Mouse (Mus musculus) limb, embryonic 12.5 days (tissue): Measurements from ENCODE around the gene Entpd2. TPM values are rescaled to one million over a fixed set of nuclear protein-coding genes. Genes with fewer than 3 reads are reported as not detected.
A peak's percentile ranks its signal among the peaks of the same experiment; 100 is the strongest.

ENCODE experiments used
- ATAC-seq: fragments of 200-750 bp; cut with Nextera tagmentation; 2 replicates; pipeline ENCODE4 v1.8.0; 2017; ENCODE audit warnings: low read depth, moderate TSS enrichment; ENCODE audit not compliant: insufficient number of reproducible peaks, insufficient read depth, low FRiP score, low TSS enrichment
- H3K27ac ChIP-seq: fragments of 300-500 bp; sonication (generic); 2 replicates; pipeline ENCODE4 v1.5.1; 2016; ENCODE audit warnings: mild to moderate bottlenecking, moderate library complexity
- H3K27me3 ChIP-seq: fragments of 300-500 bp; sonication (generic); 2 replicates; pipeline ENCODE4 v1.6.1; 2016; ENCODE audit warnings: mild to moderate bottlenecking, moderate library complexity
- H3K36me3 ChIP-seq: fragments of 300-500 bp; sonication (generic); 2 replicates; pipeline ENCODE4 v1.6.1; 2016; ENCODE audit warnings: mild to moderate bottlenecking, moderate library complexity
- H3K4me1 ChIP-seq: fragments of 300-500 bp; sonication (generic); replicated peaks from 2 replicates; pipeline ENCODE4 v1.6.1; 2016
- H3K4me2 ChIP-seq: fragments of 300-500 bp; sonication (generic); 2 replicates; pipeline ENCODE4 v1.6.1; 2016; ENCODE audit warnings: mild to moderate bottlenecking, moderate library complexity
- H3K4me3 ChIP-seq: fragments of 300-500 bp; sonication (generic); replicated peaks from 2 replicates; pipeline ENCODE4 v1.5.1; 2016; ENCODE audit warnings: mild to moderate bottlenecking
- H3K9ac ChIP-seq: fragments of 300-500 bp; sonication (generic); replicated peaks from 2 replicates; pipeline ENCODE4 v1.6.1; 2016; ENCODE audit warnings: mild to moderate bottlenecking, moderate library complexity
- H3K9me3 ChIP-seq: fragments of 300-500 bp; sonication (generic); 2 replicates; pipeline ENCODE4 v1.6.1; 2016; ENCODE audit warnings: mild to moderate bottlenecking, moderate library complexity
- WGBS: fragments of 180-500 bp; shearing (Covaris S2); methylation state at CpG from one replicate; pipeline ENCODE4 v1.1.7; 2016; 5-methylcytosine and 5-hydroxymethylcytosine counted together
- polyA plus RNA-seq: library from polyadenylated mRNA; unstranded; fragments of >200 nt; fragmentation: Nextera tagmentation; extraction: Ambion mirVana; gene quantifications from 2 replicates; pipeline ENCODE4 v1.2.1, GENCODE M21; 2016

Gene Entpd2
- polyA plus RNA-seq, 1 experiment from 2014 or later = 0.31 TPM

DNA sequence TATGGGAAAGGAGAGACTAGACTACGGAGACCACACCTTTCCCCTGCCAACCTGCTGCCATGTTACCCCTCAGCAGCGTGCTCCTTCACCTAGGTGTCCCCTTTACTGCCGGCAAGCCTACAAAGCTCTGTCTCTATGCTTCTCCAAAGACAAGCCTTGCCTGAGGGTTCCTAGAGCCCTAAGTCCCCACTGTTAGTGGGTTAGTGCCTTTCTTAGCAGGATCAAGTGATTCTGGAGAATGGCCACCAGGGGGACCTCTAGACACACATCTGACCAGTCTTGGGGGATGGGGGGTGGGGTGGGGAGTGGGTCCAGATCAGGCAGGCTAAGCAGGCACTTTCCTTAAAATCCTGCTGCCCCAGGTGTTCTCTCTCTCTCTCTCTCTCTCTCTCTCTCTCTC lies 26.2 kb downstream of the Entpd2 start:
- ATAC-seq = no peak
- no peak overlapping the region for H3K4me2 ChIP-seq
- H3K4me3 ChIP-seq = no peak overlapping the region
- H3K27me3 ChIP-seq = peaks cover 57% of the 10 kb centered on the region
- no peak overlapping the region for H3K27ac ChIP-seq
- H3K36me3 ChIP-seq = no peaks in the 10 kb centered on the region
- no peak overlapping the region for H3K9ac ChIP-seq
- no peaks in the 10 kb centered on the region for H3K4me1 ChIP-seq
- H3K9me3 ChIP-seq = no peaks in the 10 kb centered on the region
- 17% methylated on average over 3 of the region's 3 CpGs for WGBS

DNA sequence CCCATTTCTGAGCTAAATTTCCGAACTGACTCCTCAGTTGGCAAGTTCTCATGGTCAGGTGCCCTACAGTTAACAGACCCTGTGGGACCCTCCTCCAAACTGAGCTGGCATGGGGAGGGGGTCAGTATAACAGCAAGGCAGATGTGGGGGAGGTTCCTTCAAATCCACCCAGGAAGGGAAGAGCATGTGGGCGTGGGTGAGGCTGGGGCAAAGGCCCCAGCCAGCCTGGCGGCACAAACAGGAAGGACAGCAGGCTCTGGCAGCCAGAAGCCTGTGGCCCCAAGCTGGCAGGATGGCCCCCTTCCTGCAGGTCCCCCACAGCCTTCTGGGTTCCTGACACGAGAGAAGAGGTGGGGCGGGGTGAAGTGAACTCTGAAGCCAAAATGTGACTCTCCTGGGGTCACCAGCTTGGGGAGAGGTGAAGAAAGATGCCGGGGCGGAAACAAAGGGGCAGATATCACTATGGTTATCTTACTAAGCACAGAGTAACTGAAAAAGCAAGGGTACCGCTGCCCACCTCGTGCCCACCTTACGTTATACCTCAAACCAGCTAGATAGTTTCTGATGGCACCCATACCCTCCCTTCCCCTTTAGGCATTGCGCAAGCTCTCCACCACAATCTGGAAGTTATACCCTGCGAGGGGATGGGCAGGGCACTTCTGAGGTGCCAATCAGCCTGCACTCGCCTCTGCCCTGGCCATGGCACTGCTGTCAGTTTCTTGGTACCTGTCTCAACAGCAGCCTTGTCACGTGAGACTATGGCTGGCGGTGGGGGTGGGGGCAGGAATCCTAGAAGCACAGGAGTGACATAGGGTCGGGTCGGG lies 27.1 kb downstream of the Entpd2 start, which contains the start of gene Fut7:
Fut7 (plus strand) TSS at position 681 of the 824 bp plus-strand sequence.
- H3K27ac ChIP-seq = no peak within 1 kb of the TSS
- H3K9me3 ChIP-seq = no peaks in the 10 kb centered on the region
- H3K36me3 ChIP-seq = no peaks in the 10 kb centered on the region
- WGBS = 62% methylated on average over 17 of the region's 17 CpGs
- H3K4me3 ChIP-seq = no peak within 1 kb of the TSS
- peaks cover 57% of the 10 kb centered on the region for H3K27me3 ChIP-seq
- 0 out of 2 replicates have a peak within 1 kb of the TSS, but pooled peaks have one; percentile 2 for H3K9ac ChIP-seq
- no peaks in the 10 kb centered on the region for H3K4me1 ChIP-seq
- no peak within 1 kb of the TSS for H3K4me2 ChIP-seq
- no peak for ATAC-seq

DNA sequence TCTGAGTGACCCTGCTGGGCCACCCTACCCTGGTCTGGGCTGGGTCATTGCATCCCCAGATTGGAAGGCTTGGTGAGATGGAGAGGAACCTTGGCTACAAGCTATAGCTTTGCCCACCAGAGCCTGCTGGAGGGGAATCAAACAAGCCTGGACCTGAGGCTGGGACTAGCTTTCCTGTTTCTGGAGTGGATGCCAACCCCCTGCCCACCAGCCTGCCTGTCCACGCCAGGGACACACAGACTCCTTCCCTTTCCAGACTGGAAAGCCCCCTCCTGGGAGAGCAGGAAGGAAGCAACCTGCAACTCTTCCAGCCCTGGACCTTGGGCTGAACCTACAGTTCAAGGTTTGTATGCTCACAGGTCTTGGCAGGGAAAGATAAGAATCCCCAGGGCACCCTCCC lies 28.0 kb downstream of the Entpd2 start:
- H3K4me2 ChIP-seq = no peak overlapping the region
- WGBS = 47% methylated on average over 1 of the region's 1 CpGs
- H3K27me3 ChIP-seq = peaks cover 50% of the 10 kb centered on the region

GRCm38 (mm10) chr2:25425481-25425880 lies 29.8 kb downstream of the Entpd2 start:
- Histone ChIP-seq H3K4me1 (peaks cover 6% of the 10 kb centered on the region), H3K9ac (peak overlapping the region; percentile 18; the same call in 1 of the 2 replicates), H3K4me2 (no peak overlapping the region), H3K4me3 (no peak overlapping the region), H3K27ac (no peak overlapping the region), H3K27me3 (peaks cover 69% of the 10 kb centered on the region), H3K36me3 (no peaks in the 10 kb centered on the region), H3K9me3 (no peaks in the 10 kb centered on the region)
- WGBS = 45% methylated on average over 27 of the region's 27 CpGs
- no peak for ATAC-seq

More for the DNA sequence above, 28.0 kb downstream of the Entpd2 start:
- Histone ChIP-seq H3K36me3 (no peaks in the 10 kb centered on the region), H3K4me1 (no peaks in the 10 kb centered on the region), H3K4me3 (no peak overlapping the region), H3K9ac (no peak overlapping the region), H3K9me3 (no peaks in the 10 kb centered on the region), H3K27ac (no peak overlapping the region)
- ATAC-seq = no peak

DNA sequence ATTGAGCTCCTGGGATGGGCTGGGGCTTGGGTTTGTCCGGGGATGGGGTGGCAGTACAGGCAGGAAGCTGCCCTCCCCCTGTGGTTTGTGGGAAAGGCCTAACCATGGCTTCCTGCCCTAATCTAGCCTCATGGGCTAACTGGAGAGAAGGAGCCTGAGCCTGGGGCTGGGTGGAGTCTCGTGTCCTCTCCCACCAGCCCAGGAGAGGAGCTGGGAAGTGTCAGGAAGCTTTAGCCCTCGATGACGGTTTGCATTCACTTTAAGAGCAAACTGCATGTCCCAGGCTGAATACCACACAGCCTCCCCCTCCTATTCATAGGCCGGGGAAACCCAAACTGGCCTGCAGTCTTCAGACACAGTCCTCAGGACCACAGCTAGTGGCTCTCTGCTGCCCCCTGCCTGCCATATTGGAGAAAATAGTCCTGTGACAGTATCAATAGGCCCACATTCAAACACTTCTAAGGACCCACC lies 31.1 kb downstream of the Entpd2 start:
- Histone ChIP-seq H3K4me3 (no peak overlapping the region), H3K9me3 (no peaks in the 10 kb centered on the region), H3K4me1 (peaks cover 6% of the 10 kb centered on the region), H3K4me2 (no peak overlapping the region), H3K36me3 (no peaks in the 10 kb centered on the region), H3K9ac (no peak overlapping the region), H3K27me3 (peaks cover 78% of the 10 kb centered on the region), H3K27ac (no peak overlapping the region)
- ATAC-seq = no peak
- WGBS = 31% methylated on average over 5 of the region's 5 CpGs

GRCm38 (mm10) chr2:25427256-25427655 lies 31.6 kb downstream of the Entpd2 start:
- Histone ChIP-seq H3K4me3 (no peak overlapping the region), H3K4me1 (peaks cover 6% of the 10 kb centered on the region), H3K27me3 (peaks cover 79% of the 10 kb centered on the region), H3K9me3 (no peaks in the 10 kb centered on the region), H3K36me3 (no peaks in the 10 kb centered on the region), H3K4me2 (no peak overlapping the region), H3K9ac (no peak overlapping the region), H3K27ac (no peak overlapping the region)
- no peak for ATAC-seq
- 89% methylated on average over 5 of the region's 5 CpGs for WGBS

- Histone ChIP-seq H3K4me3 (peak within 1 kb of the TSS; percentile 75), H3K9ac (peak within 1 kb of the TSS; percentile 75), H3K36me3 (no peaks in the 10 kb centered on the region), H3K27me3 (peaks cover 65% of the 10 kb centered on the region), H3K27ac (no peak within 1 kb of the TSS), H3K9me3 (no peaks in the 10 kb centered on the region), H3K4me1 (peaks cover 6% of the 10 kb centered on the region), H3K4me2 (peak within 1 kb of the TSS; percentile 94)
- peak; percentile 88 for ATAC-seq
- under 1% methylated on average over 83 of the region's 89 CpGs for WGBS
Measured at GRCm38 (mm10) chr2:25428442-25429236, 33.0 kb downstream of the Entpd2 start, which contains the start of gene Abca2. TSS of gene Abca2 (plus strand) at chr2:25428703.

DNA sequence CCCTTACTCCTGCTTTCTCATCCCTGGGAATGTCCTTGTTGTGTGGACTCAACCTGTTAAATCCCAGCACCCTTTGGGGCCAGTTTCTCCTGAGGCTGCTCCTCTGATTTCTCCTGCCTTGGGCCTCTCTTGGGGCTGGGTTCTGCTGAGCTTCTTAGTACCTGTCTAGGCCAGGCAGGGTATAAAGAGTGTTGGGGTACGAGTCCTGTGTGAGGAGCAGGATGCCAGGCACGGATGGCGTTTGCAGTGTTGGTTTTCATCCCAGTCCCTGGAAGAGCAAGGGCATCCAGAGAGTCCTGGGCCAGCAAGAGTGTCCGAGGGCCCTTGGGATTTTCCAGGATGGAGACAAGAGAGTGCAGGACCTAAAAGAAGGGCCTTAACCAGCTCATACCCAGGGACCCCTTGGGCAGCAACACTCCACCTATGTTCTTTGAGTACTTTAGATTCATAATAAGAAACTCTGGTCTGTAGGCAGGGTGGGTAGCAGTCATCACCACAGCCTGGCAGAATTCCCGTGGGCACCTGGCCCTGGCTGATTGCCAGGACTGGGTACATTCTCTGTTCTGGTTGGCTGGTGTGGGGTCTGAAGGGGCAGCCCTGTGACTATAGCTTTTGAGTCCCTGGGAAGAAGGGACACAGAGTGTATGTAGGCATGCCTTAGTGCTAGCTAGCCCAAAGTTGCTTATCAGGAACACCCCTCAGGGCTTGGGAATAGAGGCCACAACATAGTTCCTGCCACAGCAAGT lies 33.9 kb downstream of the Entpd2 start:
- Histone ChIP-seq H3K4me1 (peaks cover 6% of the 10 kb centered on the region), H3K36me3 (no peaks in the 10 kb centered on the region), H3K4me3 (peak overlapping the region; percentile 75), H3K9me3 (no peaks in the 10 kb centered on the region), H3K4me2 (peak overlapping the region; percentile 94), H3K27ac (no peak overlapping the region), H3K9ac (no peak overlapping the region; the same call in 1 of the 2 replicates), H3K27me3 (peaks cover 55% of the 10 kb centered on the region)
- ATAC-seq = no peak
- 69% methylated on average over 5 of the region's 5 CpGs for WGBS

DNA sequence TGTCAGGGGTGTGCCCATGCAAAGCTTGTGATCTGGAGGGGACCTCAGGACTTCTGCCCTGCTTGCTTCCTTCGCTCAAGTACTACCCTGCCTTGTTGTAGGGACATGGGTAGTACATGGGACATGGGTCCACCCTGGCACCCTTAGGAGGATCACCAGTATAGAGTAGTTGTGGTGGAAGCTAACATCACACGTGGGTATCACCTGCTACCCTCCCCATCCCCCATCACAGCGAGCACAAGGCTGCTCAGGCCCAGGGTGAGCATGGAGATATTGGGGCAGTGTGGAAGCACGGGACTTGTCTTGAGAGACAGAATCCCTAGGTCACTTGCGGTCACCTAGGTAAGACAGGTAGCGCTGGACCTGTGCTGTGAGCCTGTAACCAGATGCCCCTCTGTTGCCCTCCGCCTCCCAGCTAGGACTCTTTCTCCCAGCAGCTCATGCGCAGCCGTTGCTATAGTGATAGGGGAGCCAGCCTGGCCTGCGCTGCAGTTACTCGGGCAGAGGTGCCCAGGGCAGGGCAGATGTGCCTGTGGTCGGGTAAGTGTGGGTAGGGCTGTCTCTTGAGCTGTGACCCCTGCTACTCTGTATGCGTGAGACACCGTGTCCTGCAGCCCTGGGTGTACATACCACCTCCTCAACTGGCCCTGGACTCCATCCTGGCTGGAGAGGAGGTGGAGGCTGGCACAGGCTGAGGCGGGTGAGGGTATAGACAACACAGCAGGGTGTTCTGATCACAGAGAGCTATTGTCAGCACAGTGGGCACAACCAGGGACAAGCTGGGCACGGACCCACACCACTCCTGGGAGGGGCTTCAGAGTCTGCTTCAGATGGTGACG lies 34.9 kb downstream of the Entpd2 start:
- no peak overlapping the region for H3K4me3 ChIP-seq
- no peak overlapping the region for H3K27ac ChIP-seq
- 76% methylated on average over 17 of the region's 17 CpGs for WGBS

GRCm38 (mm10) chr2:25431308-25431855 lies 35.7 kb downstream of the Entpd2 start:
- H3K27me3 ChIP-seq = peaks cover 38% of the 10 kb centered on the region
- H3K27ac ChIP-seq = no peak overlapping the region
- no peak overlapping the region for H3K9ac ChIP-seq
- peaks cover 6% of the 10 kb centered on the region for H3K4me1 ChIP-seq
- H3K36me3 ChIP-seq = no peaks in the 10 kb centered on the region
- 60% methylated on average over 6 of the region's 6 CpGs for WGBS
- H3K9me3 ChIP-seq = no peaks in the 10 kb centered on the region
- H3K4me3 ChIP-seq = no peak overlapping the region
- no peak overlapping the region for H3K4me2 ChIP-seq
- ATAC-seq = no peak

More for the DNA sequence above, 34.9 kb downstream of the Entpd2 start:
- no peak for ATAC-seq
- Histone ChIP-seq H3K4me2 (no peak overlapping the region), H3K36me3 (no peaks in the 10 kb centered on the region), H3K9ac (no peak overlapping the region), H3K9me3 (no peaks in the 10 kb centered on the region), H3K4me1 (peaks cover 6% of the 10 kb centered on the region), H3K27me3 (peaks cover 45% of the 10 kb centered on the region)
